Mouse (Mus musculus): ENCODE data around the gene Ndufb6. TPM values are rescaled to one million over a fixed set of nuclear protein-coding genes. Genes with fewer than 3 reads are reported as not detected.

Gene Ndufb6
- polyA plus RNA-seq, 1 experiment from 2014 or later: 582 TPM

DNA sequence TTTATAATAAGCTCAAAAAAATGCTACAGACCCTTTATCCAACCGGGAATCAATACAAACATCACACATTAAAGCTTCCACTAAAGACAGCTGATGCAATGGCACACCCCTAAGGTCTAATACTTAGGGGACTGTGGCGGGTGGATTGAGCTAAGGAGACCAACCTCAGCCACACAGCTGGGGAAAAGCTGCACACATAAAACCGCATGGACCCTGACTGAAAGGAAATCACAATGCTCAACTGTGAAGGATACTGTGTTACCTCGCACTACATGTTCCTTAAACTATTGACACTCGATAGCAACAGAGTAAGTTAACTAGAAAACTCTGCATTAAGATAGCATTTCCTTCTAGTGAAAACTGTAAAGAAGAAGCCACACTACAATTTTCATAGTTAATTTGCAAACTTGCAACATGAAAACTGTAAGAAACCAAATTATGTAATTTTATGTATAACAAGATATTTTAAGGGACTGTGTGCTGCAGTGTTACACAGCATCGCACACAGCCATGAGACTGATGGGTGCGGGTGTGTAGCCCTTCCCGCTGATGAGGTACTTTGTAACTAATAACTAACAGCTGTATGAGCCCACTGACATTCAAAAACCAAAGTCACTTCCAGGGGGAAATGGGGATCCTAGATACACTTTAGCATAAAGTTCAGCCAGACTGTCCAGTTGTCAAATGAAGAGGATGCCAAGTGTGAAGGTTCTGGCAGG lies 24.7 kb downstream of the Ndufb6 start:
- 89% methylated on average over 8 of the region's 8 CpGs for WGBS
- H3K4me2 ChIP-seq (ENCODE audit: low read length): no peak overlapping the region
- peaks cover 0 to 7% of the 10 kb centered on the region in 2 experiments; a peak in 1 of 4 replicates for H3K4me1 ChIP-seq (ENCODE audit: control insufficient read depth in 2 of 2, insufficient read depth in 2 of 2, low read length in 2 of 2)
- no peaks in the 10 kb centered on the region for H3K27me3 ChIP-seq (ENCODE audit: control insufficient read depth, insufficient read depth, low read length)
- H3K27ac ChIP-seq (replicated peaks in 1 of 2; ENCODE audit: control insufficient read depth in 1 of 2, insufficient read depth in 1 of 2, low read depth in 2 of 2, low read length in 2 of 2): peak overlapping the region in 1 of 2 experiments; percentile 6; a peak in 1 of 4 replicates
- ATAC-seq (ENCODE audit: insufficient number of reproducible peaks, insufficient read depth, low FRiP score, low read depth): no peak
- no peak overlapping the region for H3K4me3 ChIP-seq (ENCODE audit: control insufficient read depth in 1 of 2, insufficient read depth in 1 of 2, low read depth in 1 of 2, low read length in 2 of 2)
- H3K9me3 ChIP-seq (ENCODE audit: control insufficient read depth, low read length): no peaks in the 10 kb centered on the region
- no peak overlapping the region for H3K9ac ChIP-seq (ENCODE audit: low read length)
- peaks cover 7% of the 10 kb centered on the region for H3K36me3 ChIP-seq (ENCODE audit: control insufficient read depth, insufficient read depth, low read length)

- no peak for ATAC-seq (ENCODE audit: insufficient number of reproducible peaks, insufficient read depth, low FRiP score, low read depth)
Measured at GRCm38 (mm10) chr4:40253766-40254165, 25.5 kb downstream of the Ndufb6 start.

GRCm38 (mm10) chr4:40250984-40251383 lies 28.2 kb downstream of the Ndufb6 start:
- Histone ChIP-seq H3K9ac (ENCODE audit: low read length) (no peak overlapping the region), H3K4me2 (ENCODE audit: low read length) (no peak overlapping the region), H3K4me3 (ENCODE audit: control insufficient read depth in 1 of 2, insufficient read depth in 1 of 2, low read depth in 1 of 2, low read length in 2 of 2) (no peak overlapping the region), H3K27ac (replicated peaks in 1 of 2; ENCODE audit: control insufficient read depth in 1 of 2, insufficient read depth in 1 of 2, low read depth in 2 of 2, low read length in 2 of 2) (no peak overlapping the region), H3K27me3 (ENCODE audit: control insufficient read depth, insufficient read depth, low read length) (no peaks in the 10 kb centered on the region), H3K36me3 (ENCODE audit: control insufficient read depth, insufficient read depth, low read length) (no peaks in the 10 kb centered on the region), H3K4me1 (ENCODE audit: control insufficient read depth in 2 of 2, insufficient read depth in 2 of 2, low read length in 2 of 2) (peaks cover 0 to 7% of the 10 kb centered on the region in 2 experiments; a peak in 1 of 4 replicates), H3K9me3 (ENCODE audit: control insufficient read depth, low read length) (no peaks in the 10 kb centered on the region)
- 86% methylated on average over 5 of the region's 5 CpGs for WGBS
- ATAC-seq (ENCODE audit: insufficient number of reproducible peaks, insufficient read depth, low FRiP score, low read depth): no peak

More at GRCm38 (mm10) chr4:40253766-40254165, 25.5 kb downstream of the Ndufb6 start:
- Histone ChIP-seq H3K4me1 (ENCODE audit: control insufficient read depth in 2 of 2, insufficient read depth in 2 of 2, low read length in 2 of 2) (peaks cover 0 to 7% of the 10 kb centered on the region in 2 experiments; a peak in 1 of 4 replicates), H3K9ac (ENCODE audit: low read length) (no peak overlapping the region), H3K4me2 (ENCODE audit: low read length) (no peak overlapping the region), H3K27me3 (ENCODE audit: control insufficient read depth, insufficient read depth, low read length) (no peaks in the 10 kb centered on the region), H3K36me3 (ENCODE audit: control insufficient read depth, insufficient read depth, low read length) (no peaks in the 10 kb centered on the region; the same call in 1 of the 2 replicates), H3K27ac (replicated peaks in 1 of 2; ENCODE audit: control insufficient read depth in 1 of 2, insufficient read depth in 1 of 2, low read depth in 2 of 2, low read length in 2 of 2) (no peak overlapping the region), H3K9me3 (ENCODE audit: control insufficient read depth, low read length) (no peaks in the 10 kb centered on the region), H3K4me3 (ENCODE audit: control insufficient read depth in 1 of 2, insufficient read depth in 1 of 2, low read depth in 1 of 2, low read length in 2 of 2) (no peak overlapping the region)
- 40% methylated on average over 2 of the region's 2 CpGs for WGBS

DNA sequence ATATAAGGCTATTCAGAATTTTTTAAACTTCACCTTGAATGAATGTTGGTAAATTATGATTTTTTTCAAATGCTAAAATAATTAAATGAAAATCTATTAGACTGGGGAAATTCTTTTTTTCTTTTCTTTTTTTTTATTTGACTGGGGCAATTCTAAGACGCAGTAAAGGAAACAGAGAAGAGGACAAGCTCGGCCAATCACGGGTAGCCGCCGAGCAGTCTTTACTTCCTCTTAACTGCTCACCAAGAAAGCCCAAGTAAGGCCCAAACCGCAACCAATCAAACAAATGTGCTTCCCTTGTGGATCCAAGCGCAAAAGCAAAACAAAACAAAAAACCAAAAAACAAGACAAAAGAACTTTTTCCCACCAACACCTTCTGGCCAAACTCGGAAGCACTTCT lies 35.2 kb downstream of the Ndufb6 start:
- WGBS: 86% methylated on average over 8 of the region's 8 CpGs
- H3K4me1 ChIP-seq (ENCODE audit: control insufficient read depth in 2 of 2, insufficient read depth in 2 of 2, low read length in 2 of 2): peaks cover 0 to 3% of the 10 kb centered on the region in 2 experiments; a peak in 1 of 4 replicates

DNA sequence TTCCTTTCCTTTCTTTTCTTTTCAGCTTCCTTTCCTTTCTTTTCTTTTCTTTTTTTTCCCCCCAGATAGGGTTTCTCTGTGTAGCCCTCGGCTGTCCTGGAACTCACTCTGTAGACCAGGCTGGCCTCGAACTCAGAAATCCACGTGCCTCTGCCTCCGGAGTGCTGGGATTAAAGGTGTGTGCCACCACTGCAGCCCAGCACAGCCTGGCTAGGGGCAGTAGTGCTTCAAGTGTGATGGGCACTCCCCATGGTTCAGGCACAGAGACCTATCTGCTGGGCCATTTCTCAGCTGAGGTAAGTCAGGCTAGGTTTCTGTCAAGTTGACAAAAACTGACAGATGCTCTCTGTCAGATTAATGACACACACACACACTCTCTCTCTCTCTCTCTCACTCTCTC lies 36.2 kb downstream of the Ndufb6 start:
- WGBS: 73% methylated on average over 4 of the region's 4 CpGs
- H3K27me3 ChIP-seq (ENCODE audit: control insufficient read depth, insufficient read depth, low read length): no peaks in the 10 kb centered on the region
- no peaks in the 10 kb centered on the region for H3K36me3 ChIP-seq (ENCODE audit: control insufficient read depth, insufficient read depth, low read length)
- H3K9ac ChIP-seq (ENCODE audit: low read length): no peak overlapping the region
- no peaks in the 10 kb centered on the region for H3K9me3 ChIP-seq (ENCODE audit: control insufficient read depth, low read length)
- H3K4me2 ChIP-seq (ENCODE audit: low read length): no peak overlapping the region
- H3K27ac ChIP-seq (replicated peaks in 1 of 2; ENCODE audit: control insufficient read depth in 1 of 2, insufficient read depth in 1 of 2, low read depth in 2 of 2, low read length in 2 of 2): no peak overlapping the region
- no peak overlapping the region for H3K4me3 ChIP-seq (ENCODE audit: control insufficient read depth in 1 of 2, insufficient read depth in 1 of 2, low read depth in 1 of 2, low read length in 2 of 2)
- peaks cover 3 to 6% of the 10 kb centered on the region in 2 experiments; a peak in 3 of 4 replicates for H3K4me1 ChIP-seq (ENCODE audit: control insufficient read depth in 2 of 2, insufficient read depth in 2 of 2, low read length in 2 of 2)
- no peak for ATAC-seq (ENCODE audit: insufficient number of reproducible peaks, insufficient read depth, low FRiP score, low read depth)

More for the DNA sequence above, 35.2 kb downstream of the Ndufb6 start:
- ATAC-seq (ENCODE audit: insufficient number of reproducible peaks, insufficient read depth, low FRiP score, low read depth): no peak
- Histone ChIP-seq H3K4me2 (ENCODE audit: low read length) (no peak overlapping the region), H3K9ac (ENCODE audit: low read length) (no peak overlapping the region), H3K9me3 (ENCODE audit: control insufficient read depth, low read length) (no peaks in the 10 kb centered on the region), H3K36me3 (ENCODE audit: control insufficient read depth, insufficient read depth, low read length) (no peaks in the 10 kb centered on the region), H3K27me3 (ENCODE audit: control insufficient read depth, insufficient read depth, low read length) (no peaks in the 10 kb centered on the region), H3K27ac (replicated peaks in 1 of 2; ENCODE audit: control insufficient read depth in 1 of 2, insufficient read depth in 1 of 2, low read depth in 2 of 2, low read length in 2 of 2) (no peak overlapping the region), H3K4me3 (ENCODE audit: control insufficient read depth in 1 of 2, insufficient read depth in 1 of 2, low read depth in 1 of 2, low read length in 2 of 2) (no peak overlapping the region)

DNA sequence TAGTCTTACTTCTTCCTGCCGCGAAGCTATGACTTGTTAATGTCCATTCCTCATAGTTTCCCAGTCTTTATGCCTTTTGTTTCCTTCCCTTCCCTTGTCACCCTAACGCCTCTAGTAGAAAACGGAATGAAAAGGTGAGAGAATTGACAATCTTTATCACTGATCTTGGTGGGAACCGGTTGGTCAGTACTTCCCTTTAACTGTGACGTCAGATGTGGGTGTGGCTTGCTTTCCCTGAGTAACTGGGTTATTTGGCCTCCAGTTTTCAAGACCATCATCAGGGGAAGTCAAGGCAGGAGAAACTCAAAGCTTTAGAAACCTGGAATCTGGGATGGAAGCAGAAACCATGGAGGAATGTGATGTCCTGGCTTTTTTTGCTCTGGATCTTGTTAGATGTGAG lies 37.3 kb downstream of the Ndufb6 start:
- Histone ChIP-seq H3K27ac (replicated peaks in 1 of 2; ENCODE audit: control insufficient read depth in 1 of 2, insufficient read depth in 1 of 2, low read depth in 2 of 2, low read length in 2 of 2) (no peak overlapping the region), H3K9me3 (ENCODE audit: control insufficient read depth, low read length) (no peaks in the 10 kb centered on the region), H3K4me1 (ENCODE audit: control insufficient read depth in 2 of 2, insufficient read depth in 2 of 2, low read length in 2 of 2) (peaks cover 3 to 6% of the 10 kb centered on the region in 2 experiments; a peak in 3 of 4 replicates), H3K36me3 (ENCODE audit: control insufficient read depth, insufficient read depth, low read length) (no peaks in the 10 kb centered on the region), H3K4me2 (ENCODE audit: low read length) (no peak overlapping the region), H3K9ac (ENCODE audit: low read length) (no peak overlapping the region), H3K27me3 (ENCODE audit: control insufficient read depth, insufficient read depth, low read length) (no peaks in the 10 kb centered on the region), H3K4me3 (ENCODE audit: control insufficient read depth in 1 of 2, insufficient read depth in 1 of 2, low read depth in 1 of 2, low read length in 2 of 2) (no peak overlapping the region)
- ATAC-seq (ENCODE audit: insufficient number of reproducible peaks, insufficient read depth, low FRiP score, low read depth): no peak
- WGBS: 45% methylated on average over 6 of the region's 6 CpGs

- 58% methylated on average over 5 of the region's 5 CpGs for WGBS
- H3K9me3 ChIP-seq (ENCODE audit: control insufficient read depth, low read length): no peaks in the 10 kb centered on the region
- no peaks in the 10 kb centered on the region for H3K36me3 ChIP-seq (ENCODE audit: control insufficient read depth, insufficient read depth, low read length)
- peak overlapping the region; percentile 74 to 91 for H3K4me3 ChIP-seq (ENCODE audit: control insufficient read depth in 1 of 2, insufficient read depth in 1 of 2, low read depth in 1 of 2, low read length in 2 of 2)
- peak overlapping the region in 1 of 2 experiments; percentile 66; a peak in 1 of 4 replicates for H3K27ac ChIP-seq (replicated peaks in 1 of 2; ENCODE audit: control insufficient read depth in 1 of 2, insufficient read depth in 1 of 2, low read depth in 2 of 2, low read length in 2 of 2)
- peak overlapping the region; percentile 96 for H3K4me2 ChIP-seq (ENCODE audit: low read length)
- ATAC-seq (ENCODE audit: insufficient number of reproducible peaks, insufficient read depth, low FRiP score, low read depth): peak; percentile 11; the same call in 1 of the 2 replicates
- peak overlapping the region; percentile 79 for H3K9ac ChIP-seq (ENCODE audit: low read length)
- H3K4me1 ChIP-seq (ENCODE audit: control insufficient read depth in 2 of 2, insufficient read depth in 2 of 2, low read length in 2 of 2): peaks cover 3 to 6% of the 10 kb centered on the region in 2 experiments; a peak in 3 of 4 replicates
- H3K27me3 ChIP-seq (ENCODE audit: control insufficient read depth, insufficient read depth, low read length): no peaks in the 10 kb centered on the region
Measured at GRCm38 (mm10) chr4:40240272-40240744, 38.9 kb downstream of the Ndufb6 start.

All from heart, embryonic 14.5 days (tissue).